Mouse (Mus musculus) heart, adult 9 months (tissue): Measurements from ENCODE around the gene Pcx.

Experiments
- DNase-seq, 2 experiments: peaks; one replicate each; pipeline ENCODE4 v3.0.0; 2022; ENCODE audit warnings: low spot score in 2 of 2

Pcx gene

GRCm38 (mm10) chr19:4509986-4510963 is at the start of gene Pcx:
Pcx (plus strand) TSS chr19:4510472.
- DNase-seq, result peak; percentile 99

- no peak for DNase-seq
Observed at GRCm38 (mm10) chr19:4461981-4462380, 48.3 kb upstream of the Pcx start.

- no peak for DNase-seq
Observed at GRCm38 (mm10) chr19:4464666-4465065, 45.6 kb upstream of the Pcx start.

- no peak for DNase-seq
Observed at GRCm38 (mm10) chr19:4468363-4468762, 41.9 kb upstream of the Pcx start.

GRCm38 (mm10) chr19:4473549-4473948 is 36.7 kb upstream of the Pcx start:
- no peak for DNase-seq

GRCm38 (mm10) chr19:4474739-4475138 is 35.5 kb upstream of the Pcx start:
- DNase-seq, result no peak

GRCm38 (mm10) chr19:4475224-4475925 is 34.9 kb upstream of the Pcx start:
- DNase-seq, result no peak

GRCm38 (mm10) chr19:4476601-4477257 is 33.5 kb upstream of the Pcx start:
- DNase-seq, result no peak

GRCm38 (mm10) chr19:4477345-4478189 is 32.7 kb upstream of the Pcx start, which contains the start of gene Syt12:
Syt12 (minus strand) TSS chr19:4477447.
- peak in 1 of 2 experiments; percentile 40 for DNase-seq

GRCm38 (mm10) chr19:4478190-4478516 is 32.1 kb upstream of the Pcx start:
- no peak for DNase-seq

- no peak for DNase-seq
Observed at GRCm38 (mm10) chr19:4480041-4480440, 30.2 kb upstream of the Pcx start.

GRCm38 (mm10) chr19:4481326-4481725 is 28.9 kb upstream of the Pcx start:
- DNase-seq, result no peak

GRCm38 (mm10) chr19:4482111-4482859 is 28.0 kb upstream of the Pcx start:
- peak in 1 of 2 experiments; percentile 49 for DNase-seq

GRCm38 (mm10) chr19:4485006-4485405 is 25.3 kb upstream of the Pcx start:
- DNase-seq, result no peak

- peak in 1 of 2 experiments; percentile 22 for DNase-seq
Observed at GRCm38 (mm10) chr19:4487877-4488276, 22.4 kb upstream of the Pcx start.

- DNase-seq, result no peak
Observed at GRCm38 (mm10) chr19:4491080-4491695, 19.1 kb upstream of the Pcx start.

- DNase-seq, result peak; percentile 36 to 68
Observed at GRCm38 (mm10) chr19:4492526-4493296, 17.6 kb upstream of the Pcx start.

- no peak for DNase-seq
Observed at GRCm38 (mm10) chr19:4494707-4495106, 15.6 kb upstream of the Pcx start.

GRCm38 (mm10) chr19:4495814-4496213 is 14.5 kb upstream of the Pcx start:
- DNase-seq, result no peak
